Mouse (Mus musculus) hindlimb bud, embryonic 11.5 days (tissue): ENCODE data around the gene Kmt2c.
A peak's percentile ranks its signal among the peaks of the same experiment; 100 is the strongest.

Source experiments
- DNase-seq: peaks from one replicate; pipeline ENCODE4 v3.0.0-alpha.2; 2012; ENCODE audit warnings: low read depth, low spot score; ENCODE audit errors: extremely low spot score

Gene Kmt2c

DNA sequence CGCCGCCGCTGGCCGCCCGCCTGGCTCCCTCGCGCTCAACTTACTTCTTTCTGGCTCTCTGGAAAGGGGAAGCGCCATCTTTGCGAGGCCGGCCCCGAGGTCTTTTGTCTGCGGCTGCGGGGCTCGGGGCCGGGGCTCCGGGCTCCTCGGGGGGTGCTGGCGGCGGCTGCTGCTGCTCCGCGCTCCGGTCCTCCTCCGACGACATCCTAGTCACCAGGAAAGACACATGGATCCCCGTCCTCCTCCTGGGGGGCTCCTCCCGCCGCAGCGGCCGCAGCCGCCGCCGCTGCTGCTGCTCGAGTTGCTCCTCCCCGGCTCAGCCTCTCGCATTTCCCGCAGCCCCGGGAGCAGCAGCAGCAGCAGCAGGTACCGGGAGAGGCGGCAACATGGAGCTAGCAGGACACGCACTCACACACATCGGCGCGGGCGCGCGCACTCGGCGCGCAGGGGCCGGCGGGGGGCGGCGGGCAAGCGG lies at the start of gene Kmt2c:
Kmt2c (minus strand) TSS at position 438 of the 475 bp plus-strand sequence.
- no peak for DNase-seq

DNA sequence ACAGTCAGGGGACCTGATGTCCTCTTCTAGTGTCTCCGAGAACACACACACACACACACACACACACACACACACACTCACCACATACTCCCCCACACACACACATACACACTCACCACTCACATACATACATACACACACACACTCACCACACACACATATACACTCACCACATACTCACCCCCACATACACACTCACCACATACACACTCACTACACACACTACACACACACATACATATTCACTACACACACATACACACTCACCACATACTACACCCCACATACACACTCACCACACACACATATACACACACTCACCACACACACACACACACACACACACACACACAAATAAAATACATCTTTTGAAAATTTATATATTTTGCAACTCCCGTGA lies 48.3 kb upstream of the Kmt2c start:
- no peak for DNase-seq

DNA sequence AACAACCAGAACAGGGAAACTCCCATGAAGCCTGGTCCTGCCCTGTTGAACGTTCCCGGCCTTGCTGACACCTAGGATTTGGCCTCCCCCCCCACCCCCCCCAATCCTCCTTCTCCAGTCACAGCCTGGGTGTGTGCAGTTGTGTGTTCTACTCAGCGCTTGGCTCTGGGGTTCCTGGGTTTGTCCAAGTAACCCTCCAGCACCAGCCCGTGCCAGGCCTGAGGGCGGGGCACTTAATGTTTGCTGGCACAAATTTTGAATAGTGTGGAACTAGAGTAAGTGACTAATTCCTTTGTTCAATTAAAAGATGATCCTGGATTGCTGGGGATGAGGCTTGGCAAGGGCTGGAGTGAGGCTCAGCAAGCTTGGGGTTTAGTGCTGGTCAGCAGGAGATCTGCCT lies 46.0 kb upstream of the Kmt2c start:
- no peak for DNase-seq

DNA sequence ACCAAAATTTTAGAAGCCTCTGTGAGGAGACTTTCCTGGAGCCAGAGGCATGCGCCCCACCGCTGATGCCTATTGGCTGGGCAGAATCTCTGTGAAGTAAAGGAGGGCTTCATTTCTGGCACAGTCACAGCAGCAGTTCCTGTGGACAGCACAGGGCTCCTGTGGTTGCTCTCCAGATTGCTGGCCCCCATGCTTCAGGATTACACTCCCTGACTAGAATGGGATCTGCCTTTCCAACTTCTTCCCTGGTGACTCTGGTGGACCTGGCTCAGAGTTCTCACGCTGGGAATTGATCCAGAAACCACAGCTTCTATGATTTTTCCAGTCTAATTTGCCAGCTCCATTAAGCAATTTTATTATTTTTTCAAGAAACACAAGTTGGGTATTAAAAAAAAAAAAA lies 45.5 kb upstream of the Kmt2c start:
- DNase-seq: no peak

DNA sequence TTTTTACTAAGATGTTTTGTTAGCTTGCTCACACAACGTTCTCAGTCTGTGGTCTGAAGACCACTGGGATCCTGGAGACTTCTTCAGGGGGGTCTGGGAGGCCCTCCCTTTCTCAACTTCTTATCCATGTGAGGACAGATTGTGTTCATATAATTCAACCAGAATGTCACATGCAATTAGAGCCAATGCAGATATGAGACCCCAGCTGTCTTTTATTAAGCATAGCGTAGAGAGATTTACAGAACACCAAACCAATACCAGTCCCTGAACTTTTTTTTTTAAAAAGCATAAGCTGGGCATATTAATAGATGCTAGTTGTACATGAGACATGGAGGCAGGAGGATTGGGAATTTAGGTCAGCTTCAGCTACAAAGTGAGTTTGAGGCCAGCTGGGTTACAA lies 43.1 kb upstream of the Kmt2c start:
- no peak for DNase-seq

DNA sequence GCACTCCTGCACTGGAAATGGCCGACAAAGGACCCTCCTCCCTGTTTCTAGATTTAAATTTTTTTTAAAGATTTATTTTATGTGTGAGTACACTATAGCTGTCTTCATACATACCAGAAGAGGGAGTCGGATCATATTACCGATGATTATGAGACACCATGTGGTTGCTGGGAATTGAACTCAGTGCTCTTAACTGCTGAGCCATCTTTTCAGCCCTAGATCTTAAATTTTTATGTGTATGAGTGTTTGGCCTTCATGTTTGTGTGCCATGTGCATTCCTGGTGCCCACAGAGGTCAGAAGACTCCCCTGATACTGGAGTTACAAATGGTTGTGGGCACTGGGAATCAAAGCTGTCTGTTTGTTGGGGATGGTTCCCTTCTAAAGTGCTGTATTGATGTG lies 42.3 kb upstream of the Kmt2c start:
- DNase-seq: no peak

DNA sequence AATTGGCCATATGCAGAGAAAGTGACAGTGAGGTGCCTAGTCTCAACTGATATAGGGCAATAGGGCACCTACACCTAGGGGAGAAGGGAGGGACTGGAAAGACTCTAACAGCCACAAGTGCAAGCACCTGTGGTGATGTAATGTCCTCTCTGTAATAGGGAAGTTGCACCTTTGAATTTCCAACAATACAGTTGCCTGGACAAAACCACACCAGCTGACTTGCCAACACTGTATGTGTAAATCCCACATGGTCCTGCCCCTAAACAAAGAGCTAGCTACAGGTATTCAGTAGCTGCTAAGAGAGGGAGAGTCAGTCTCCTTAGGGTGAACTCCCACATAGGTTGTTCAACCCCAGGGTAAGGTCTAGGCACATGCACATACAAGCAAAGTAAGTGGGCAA lies 41.8 kb upstream of the Kmt2c start:
- no peak for DNase-seq

DNA sequence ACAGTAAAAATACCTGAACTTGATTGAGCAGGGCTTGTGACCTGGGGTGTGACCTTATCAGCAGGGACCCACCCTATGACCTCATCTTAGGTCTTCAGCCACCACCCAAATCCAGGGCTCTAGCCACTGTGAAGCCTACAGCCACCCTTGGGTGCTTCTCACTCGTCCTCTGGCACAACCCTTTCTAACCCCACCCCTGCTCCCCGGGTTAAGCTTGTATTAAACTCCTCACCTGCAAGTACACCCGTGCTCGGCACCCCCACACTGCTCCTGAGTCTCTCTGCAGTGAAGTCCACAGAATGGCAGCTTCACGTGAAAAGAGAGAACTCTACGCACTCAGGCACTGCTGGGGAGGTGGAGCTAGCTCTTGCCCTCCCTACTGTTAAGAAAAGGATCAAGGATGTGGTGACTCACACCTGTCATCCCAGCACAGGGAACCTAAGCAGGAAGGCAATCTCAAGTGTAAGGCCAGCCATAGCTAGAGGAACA lies 38.4 kb upstream of the Kmt2c start:
- DNase-seq: no peak

DNA sequence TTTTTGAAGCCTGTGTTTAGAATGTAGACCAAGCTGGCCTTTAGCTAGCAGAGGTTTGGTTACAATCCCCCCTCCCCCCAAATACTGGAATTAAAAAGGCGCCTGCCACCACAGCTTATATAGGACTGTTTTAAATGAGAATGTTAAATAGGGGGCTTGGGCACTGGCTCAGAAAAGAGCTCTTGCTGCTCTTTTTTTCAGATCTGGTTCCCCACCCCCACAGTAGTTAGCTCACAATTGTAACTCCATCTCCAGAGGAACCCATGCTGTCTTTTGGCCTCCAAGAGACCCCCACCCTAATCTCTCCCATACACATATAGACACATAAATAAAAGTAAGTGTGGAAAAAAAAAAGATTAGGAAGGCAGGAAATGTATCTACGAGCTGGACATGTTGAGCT lies 37.9 kb upstream of the Kmt2c start:
- no peak for DNase-seq

DNA sequence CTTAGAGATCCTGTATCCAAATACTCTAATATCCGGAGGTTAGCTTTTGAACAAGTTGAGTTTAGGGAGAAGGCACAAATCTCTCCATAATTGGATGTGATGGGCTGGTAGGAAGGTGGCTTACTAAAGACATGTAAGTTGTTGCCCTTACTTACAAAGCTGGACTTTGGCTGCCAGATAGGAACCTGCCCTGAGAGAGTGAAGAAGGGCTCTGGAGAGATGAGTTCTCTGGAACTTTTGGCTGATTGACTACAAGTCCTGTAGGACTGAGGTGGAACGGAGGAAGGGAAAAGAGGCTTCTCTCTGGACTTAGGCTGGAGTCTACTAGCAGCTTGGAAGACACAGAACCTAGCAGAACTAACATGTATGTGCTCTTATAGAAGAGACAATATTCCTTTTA lies 37.0 kb upstream of the Kmt2c start:
- DNase-seq: no peak

DNA sequence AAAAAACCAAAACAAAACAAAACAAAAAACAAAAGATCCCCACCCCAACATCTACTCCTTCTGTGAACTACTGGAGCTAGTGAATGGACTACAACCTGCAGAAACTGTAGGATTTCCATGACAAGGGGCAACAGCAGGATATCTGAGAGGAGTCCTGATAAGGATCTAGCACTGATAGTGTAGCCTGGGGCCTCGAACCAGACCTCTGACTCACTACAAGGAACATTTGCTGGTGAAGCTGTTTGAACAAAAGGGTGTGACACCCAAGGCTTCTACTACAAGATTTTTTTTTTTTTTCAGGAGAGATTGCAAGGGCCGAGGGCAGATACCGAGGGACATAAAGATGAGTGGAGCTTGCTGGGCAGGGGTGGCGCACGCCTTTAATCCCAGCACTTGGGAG lies 34.7 kb upstream of the Kmt2c start:
- DNase-seq: no peak

DNA sequence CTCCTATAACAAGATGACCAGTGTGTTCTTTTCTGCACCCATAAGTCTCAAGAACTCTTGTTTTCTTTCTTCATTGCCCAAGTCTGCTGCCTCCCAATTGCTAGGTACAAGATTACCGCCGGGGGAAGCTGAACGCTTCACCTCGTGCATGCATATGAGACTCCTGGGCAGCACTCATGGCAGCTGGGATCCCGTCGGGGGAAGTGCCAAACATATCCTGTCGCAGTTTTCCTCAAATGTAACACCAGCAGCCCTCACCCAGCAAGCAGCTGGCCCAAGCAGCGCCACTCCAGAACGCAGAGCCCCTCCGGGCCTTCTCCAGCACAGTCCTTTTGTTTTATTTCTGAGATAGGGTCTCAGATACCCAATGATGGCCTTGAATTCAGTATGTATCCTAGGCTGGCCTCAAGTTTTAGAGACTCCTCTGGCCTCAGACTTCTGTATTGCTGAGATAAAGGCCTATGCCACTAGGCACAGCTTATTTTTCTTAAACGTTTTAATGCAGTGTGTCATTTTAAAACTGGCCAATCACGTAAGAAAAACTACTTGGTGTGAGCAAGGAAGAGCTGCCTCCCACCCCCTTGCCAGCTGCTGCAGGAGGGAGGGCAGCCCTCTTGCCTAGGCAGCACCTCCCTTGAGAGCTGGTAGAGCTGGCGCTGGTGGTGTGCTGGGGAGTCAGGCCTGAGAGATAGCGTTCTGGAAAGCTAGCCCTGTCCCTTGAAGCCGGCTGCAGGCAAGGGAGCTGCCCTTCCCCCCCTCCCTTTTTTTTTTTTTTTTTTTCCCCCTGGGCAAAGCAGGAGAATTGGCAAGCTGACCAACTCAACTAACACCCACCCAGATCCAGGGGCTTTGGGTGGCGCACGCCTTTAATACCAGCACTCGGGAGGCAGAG lies 33.9 kb upstream of the Kmt2c start:
- no peak for DNase-seq

DNA sequence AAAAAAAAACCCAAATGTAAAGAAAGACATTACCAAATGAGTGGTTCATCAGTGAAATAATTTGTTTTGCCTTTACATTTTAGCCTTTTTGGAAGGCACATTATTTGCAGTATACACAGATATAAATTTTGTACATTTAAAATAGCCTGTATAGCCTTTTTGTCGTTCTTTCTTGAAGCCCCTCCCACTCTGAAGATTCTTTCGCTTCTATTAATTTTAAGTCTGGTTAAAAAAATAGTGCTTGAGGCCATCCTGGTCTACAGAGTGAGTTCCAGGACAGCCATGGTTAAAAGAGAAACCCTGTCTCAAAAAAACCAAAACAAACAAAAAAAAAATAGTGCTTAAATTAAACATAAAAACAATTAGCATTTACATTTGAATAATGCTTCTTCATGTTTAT lies 32.0 kb upstream of the Kmt2c start:
- DNase-seq: no peak

DNA sequence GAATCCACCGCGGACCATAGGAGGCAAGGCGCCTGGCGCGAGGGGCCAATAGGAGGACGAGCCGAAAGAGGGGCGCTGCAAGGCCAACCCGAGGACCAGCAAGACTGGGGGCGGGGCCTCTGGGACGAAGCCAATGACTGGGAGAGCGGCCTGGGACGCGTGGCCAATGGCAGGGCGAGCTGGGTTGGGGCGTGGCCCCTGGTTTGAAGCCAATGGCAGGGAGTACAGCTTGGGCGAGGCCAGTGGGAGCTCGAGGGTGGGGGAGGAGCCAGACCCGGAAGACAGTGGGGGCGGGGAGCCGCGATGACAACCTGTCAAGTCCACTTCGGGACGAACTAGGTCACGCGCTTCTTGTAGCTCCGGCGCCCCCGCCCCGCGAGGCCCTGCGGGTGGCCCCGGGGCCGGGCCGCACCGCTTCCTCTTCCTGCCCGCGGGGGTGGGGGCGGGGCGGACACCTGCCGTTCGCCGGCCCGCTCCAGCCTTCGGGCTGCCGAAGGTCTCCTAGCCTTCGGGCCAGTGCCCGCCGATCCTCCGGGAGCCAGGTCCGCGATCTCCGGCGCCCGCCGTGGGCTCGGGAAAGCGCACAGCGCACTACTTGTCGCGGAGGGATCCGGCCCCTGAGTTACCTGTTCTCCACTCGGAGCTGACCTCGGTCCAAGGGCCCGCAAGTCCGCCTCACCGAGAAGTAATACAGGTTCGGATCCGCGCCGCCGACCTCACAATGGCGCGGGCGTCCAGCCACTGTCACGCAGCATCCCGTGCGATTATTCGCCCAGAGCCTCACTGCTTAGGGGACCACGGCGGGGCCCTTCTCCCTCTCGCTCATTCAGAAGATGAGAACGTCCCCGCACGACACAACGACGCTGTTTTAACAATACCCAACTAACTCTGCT lies 31.2 kb upstream of the Kmt2c start:
- peak; percentile 79 for DNase-seq

DNA sequence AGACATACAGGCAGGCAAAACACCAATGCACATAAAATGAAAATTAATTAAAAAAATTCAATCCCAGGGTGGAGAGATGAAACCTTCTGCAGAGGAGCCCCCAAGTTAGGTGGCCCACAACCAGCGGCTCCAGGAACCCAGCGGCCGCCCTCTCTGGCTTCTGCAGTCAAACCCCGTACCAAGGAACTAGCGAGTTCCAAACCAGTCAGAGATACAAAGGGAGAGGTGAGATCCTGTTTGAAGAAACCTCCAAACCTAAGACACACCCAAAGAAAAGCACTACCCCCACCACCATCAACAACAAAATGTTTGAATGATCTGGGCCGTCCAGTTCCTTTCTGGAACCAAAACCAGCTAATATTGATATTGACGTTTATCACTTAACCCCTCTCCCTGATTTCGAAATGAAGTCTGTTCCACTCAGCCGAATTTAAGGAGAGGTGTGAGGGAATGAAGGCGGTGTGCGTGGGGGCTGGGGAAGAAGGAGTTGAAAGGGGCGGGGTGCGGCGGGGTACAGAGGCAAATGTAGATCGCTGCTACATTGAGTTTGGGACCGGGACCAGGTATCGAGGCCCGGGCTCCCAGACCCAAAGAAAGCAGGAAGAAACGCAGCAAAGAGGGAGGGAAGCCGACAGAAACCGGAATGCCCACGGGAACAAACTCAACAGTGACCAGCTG lies 30.4 kb upstream of the Kmt2c start:
- DNase-seq: no peak

DNA sequence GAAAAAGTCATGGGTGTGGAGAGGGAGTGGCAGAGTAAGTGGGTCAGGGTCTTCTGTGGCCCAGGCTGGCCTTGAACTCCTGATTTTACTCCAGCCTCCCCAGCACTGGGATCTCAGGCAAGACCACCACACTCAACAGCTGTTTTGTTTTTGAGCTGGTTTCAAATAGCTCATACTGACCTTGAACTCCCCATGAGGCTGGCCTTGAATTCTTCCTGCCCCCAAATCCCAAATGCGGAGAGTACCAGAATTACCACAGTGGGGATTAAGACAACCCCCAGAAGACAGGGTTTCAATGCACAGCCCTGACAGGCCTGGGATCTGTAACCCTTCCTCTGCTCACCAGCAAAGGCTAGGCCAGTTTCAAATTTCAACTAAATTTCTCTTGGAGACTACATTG lies 29.4 kb upstream of the Kmt2c start:
- DNase-seq: no peak

DNA sequence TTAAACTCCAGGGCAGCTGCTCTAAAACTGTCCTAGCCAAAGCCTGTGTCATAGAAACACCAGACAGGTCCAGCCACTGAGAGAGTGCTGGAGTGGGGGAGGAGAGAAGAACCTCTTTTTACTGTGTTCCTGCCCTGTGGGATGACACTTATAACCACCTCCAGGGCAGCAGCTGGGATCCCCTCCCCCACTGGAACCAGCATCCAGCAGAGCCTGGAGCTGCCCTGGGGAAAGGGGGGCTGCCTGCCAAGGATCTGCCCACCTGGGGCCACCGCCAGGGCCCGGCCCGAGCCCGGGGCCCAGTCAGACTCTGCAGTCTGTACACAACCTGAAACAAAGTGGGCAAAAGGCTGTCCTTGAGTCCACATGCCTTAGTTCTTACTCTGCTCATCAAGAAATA lies 28.3 kb upstream of the Kmt2c start:
- no peak for DNase-seq

DNA sequence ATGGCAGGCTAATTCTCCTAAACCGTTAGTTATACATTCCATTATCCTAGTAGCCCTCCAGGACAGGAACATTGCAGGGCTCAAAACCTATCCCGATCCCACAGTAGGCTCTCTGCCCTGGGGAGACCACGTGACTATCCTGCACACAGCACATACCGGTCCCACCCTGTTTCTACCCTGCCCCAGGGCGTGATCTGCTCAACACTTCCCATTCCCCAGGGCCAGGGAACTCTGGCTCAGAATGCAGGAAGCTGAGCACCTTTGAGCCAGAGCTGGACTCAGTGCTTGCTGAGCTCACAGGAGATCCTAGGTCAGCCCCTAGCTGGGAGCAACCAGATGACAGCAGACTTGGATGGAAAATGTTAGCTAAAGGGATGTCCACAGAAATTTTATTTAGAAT lies 27.5 kb upstream of the Kmt2c start:
- no peak for DNase-seq

DNA sequence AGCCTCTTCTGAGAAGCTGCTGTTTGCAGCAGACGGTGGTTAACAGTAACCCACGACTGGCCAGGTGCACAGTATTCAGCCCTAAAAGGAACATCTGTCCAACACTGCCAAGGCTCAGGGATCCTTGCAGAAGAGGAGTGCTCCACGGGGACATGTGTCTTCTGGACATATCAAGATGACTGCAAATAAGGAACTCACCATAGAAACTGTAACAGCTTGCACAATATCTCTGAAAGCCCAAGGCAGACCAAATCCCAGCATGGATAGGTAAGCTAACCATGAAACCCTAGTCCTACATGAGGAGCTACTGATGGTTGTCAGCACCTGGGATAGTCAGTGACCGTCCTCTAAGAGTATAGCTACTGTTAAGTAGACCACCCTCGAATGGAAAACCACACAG lies 22.9 kb upstream of the Kmt2c start:
- DNase-seq: no peak

DNA sequence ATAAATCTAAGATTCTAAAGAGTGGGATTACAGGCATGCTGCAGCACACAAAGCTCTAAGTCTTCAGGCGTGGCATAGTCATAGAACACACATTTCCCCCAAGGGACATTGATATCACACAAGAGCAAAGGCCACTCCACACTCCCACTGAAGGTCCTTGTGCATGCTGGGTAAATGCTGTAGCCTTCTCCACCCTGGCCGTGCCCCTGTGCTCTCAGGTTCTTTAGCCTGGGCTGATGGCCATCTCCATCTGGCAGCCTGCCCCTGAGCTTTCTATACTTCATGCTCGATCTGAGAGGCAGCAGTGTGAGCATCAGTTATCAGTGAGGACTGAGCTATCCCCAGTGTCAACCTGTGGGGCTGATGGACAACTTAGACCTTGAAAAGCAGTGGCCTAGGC lies 21.2 kb upstream of the Kmt2c start:
- DNase-seq: no peak

DNA sequence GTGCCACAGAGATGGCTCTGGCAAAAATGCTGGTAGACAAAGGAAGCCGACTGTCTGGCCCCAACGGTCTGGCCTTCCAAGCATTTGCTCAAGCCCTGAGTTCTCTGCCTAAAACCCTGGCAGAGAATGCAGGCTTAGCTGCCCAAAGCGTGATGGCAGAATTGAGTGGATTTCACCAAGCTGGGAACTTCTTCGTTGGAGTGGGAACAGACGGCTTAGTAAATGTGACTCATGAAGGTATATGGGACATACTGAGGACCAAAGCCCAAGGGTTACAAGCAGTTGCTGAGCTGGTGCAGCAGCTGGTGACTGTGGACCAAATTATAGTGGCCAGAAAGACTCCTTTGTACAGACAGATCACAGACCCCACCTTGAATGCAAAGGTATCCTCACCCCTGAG lies 19.0 kb upstream of the Kmt2c start:
- DNase-seq: no peak
